Mouse (Mus musculus) intestine, embryonic 16.5 days (tissue): ENCODE data around the gene Tec. TPM values are rescaled to one million over a fixed set of nuclear protein-coding genes. Genes with fewer than 3 reads are reported as not detected.

Source experiments
- ATAC-seq: fragments of 200-750 bp; cut with Nextera tagmentation; 2 replicates; pipeline ENCODE4 v1.8.0; 2017; ENCODE audit warnings: moderate TSS enrichment, moderate library complexity
- H3K27ac ChIP-seq: fragments of 300-500 bp; sonication (generic); 2 replicates; pipeline ENCODE4 v1.5.1; 2014; ENCODE audit warnings: mild to moderate bottlenecking, low read length
- H3K27me3 ChIP-seq: fragments of 300-500 bp; sonication (generic); replicated peaks from 2 replicates; pipeline ENCODE4 v1.6.1; 2014; ENCODE audit warnings: low read length, control low read depth, mixed read lengths; ENCODE audit not compliant: control insufficient read depth, insufficient read depth
- H3K36me3 ChIP-seq: fragments of 300-500 bp; sonication (generic); 2 replicates; pipeline ENCODE4 v1.6.1; 2014; ENCODE audit warnings: low read length, control low read depth; ENCODE audit not compliant: control insufficient read depth, insufficient read depth
- H3K4me1 ChIP-seq: fragments of 300-500 bp; sonication (generic); 2 replicates; pipeline ENCODE4 v1.6.1; 2014; ENCODE audit warnings: low read length, control low read depth, mixed read lengths; ENCODE audit not compliant: control insufficient read depth, insufficient read depth
- H3K4me2 ChIP-seq: fragments of 300-500 bp; sonication (generic); 2 replicates; pipeline ENCODE4 v1.6.1; 2014; ENCODE audit warnings: low read depth, low read length, control low read depth
- H3K4me3 ChIP-seq: fragments of 300-500 bp; sonication (generic); 2 replicates; pipeline ENCODE4 v1.5.1; 2014; ENCODE audit warnings: mild to moderate bottlenecking, low read length
- H3K9ac ChIP-seq: fragments of 300-500 bp; sonication (generic); 2 replicates; pipeline ENCODE4 v1.6.1; 2014; ENCODE audit warnings: low read depth, low read length
- H3K9me3 ChIP-seq: fragments of 300-500 bp; sonication (generic); 2 replicates; pipeline ENCODE4 v1.6.1; 2016; ENCODE audit warnings: low read length, control low read depth; ENCODE audit not compliant: control insufficient read depth
- WGBS: fragments of 180-500 bp; shearing (Covaris S2); extraction: QIAGEN DNeasy Blood & Tissue Kit; methylation state at CpG from one replicate; pipeline ENCODE4 v1.1.7; 2014; 5-methylcytosine and 5-hydroxymethylcytosine counted together
- polyA plus RNA-seq: library from polyadenylated mRNA; unstranded; fragments of >200 nt; fragmentation: Nextera tagmentation; extraction: Ambion mirVana; gene quantifications from 2 replicates; pipeline ENCODE4 v1.2.1, GENCODE M21; 2015

Tec gene
- polyA plus RNA-seq, 1 experiment from 2014 or later, result 14.9 TPM

DNA sequence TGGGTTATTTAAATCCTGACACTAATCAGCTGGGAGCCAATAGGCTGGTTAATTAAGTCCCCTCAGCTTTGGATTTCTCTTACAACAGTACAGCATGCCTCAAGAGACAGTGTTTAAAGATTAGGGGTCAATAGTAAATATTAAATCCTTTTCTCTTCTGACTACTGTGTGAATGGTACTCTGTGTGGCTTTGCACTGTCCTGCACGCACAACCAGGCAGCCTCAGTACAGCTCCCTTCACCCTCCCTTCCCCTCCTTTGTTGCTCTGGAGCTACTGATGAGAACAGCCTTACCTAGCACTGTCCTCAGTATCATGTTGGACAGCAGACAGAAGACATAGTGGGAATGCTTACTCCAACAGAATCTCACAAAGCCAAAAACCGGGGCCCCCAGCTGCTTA is 58.8 kb downstream of the Tec start:
- Histone ChIP-seq H3K9ac (no peak overlapping the region), H3K27ac (no peak overlapping the region), H3K36me3 (no peaks in the 10 kb centered on the region), H3K4me3 (no peak overlapping the region), H3K4me2 (no peak overlapping the region), H3K4me1 (peaks cover 11% of the 10 kb centered on the region), H3K27me3 (no peaks in the 10 kb centered on the region), H3K9me3 (no peaks in the 10 kb centered on the region)
- WGBS, result 70% methylated on average over 2 of the region's 2 CpGs
- ATAC-seq, result no peak

DNA sequence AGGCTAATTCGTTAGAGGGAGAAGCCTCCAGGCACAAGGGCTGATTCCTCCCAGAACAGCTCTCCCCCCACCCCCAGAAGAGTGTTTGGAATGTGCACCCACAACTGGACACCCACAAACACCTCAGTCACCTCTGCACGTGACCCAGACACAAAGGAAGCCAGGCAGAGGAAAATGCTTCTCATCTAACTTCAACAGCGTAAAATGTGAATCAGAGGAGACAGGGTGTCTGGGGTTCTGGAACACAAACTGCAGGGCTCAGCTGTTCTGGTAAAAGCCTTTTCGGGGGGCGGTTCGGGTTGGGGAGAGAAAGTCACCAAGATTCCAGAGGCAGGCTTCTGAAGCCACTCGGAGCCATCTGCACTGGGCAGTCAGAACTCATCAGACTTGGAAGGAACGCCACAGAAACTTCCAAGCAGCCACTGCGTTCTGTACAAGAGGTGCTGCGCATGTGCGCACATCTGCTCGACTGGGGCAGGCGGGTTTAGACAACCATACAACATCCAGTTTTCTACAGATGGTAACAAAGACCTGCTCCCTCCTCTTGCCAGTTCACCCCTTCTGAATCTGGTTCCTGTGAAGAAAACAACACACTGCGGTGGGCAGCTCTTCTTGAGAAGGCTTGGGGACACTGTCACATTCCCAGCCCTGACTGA is 59.7 kb downstream of the Tec start:
- H3K4me3 ChIP-seq, result no peak overlapping the region
- H3K4me1 ChIP-seq, result peaks cover 11% of the 10 kb centered on the region
- no peaks in the 10 kb centered on the region for H3K9me3 ChIP-seq
- peak overlapping the region; percentile 2; the same call in 1 of the 2 replicates for H3K9ac ChIP-seq
- 43% methylated on average over 14 of the region's 14 CpGs for WGBS
- H3K27ac ChIP-seq, result no peak overlapping the region
- H3K27me3 ChIP-seq, result no peaks in the 10 kb centered on the region
- ATAC-seq, result no peak
- H3K4me2 ChIP-seq, result no peak overlapping the region
- H3K36me3 ChIP-seq, result no peaks in the 10 kb centered on the region

DNA sequence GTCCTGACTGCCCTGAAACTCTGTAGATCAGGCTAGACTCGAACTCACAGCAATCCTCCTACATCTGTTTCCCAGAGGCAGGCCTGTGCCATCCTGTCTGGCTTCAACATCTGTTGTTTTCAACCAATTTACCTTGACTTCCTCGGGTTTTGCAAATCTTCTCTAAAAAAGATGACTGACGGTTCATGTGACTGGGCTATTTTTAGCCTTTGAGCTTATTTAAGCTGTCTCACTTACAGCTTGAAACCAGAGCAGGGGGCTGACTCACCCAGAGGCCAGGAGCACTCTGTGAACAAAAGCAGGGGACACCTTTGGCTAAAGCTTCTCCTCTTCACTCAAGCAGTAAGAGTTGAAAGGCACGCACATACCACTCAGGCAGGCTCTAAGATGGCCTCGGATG is 65.4 kb downstream of the Tec start:
- no peaks in the 10 kb centered on the region for H3K36me3 ChIP-seq
- H3K4me3 ChIP-seq, result no peak overlapping the region
- no peak overlapping the region for H3K27ac ChIP-seq
- ATAC-seq, result no peak
- H3K27me3 ChIP-seq, result no peaks in the 10 kb centered on the region
- H3K9ac ChIP-seq, result no peak overlapping the region
- no peaks in the 10 kb centered on the region for H3K9me3 ChIP-seq
- no peaks in the 10 kb centered on the region for H3K4me1 ChIP-seq
- 63% methylated on average over 5 of the region's 5 CpGs for WGBS
- no peak overlapping the region for H3K4me2 ChIP-seq

DNA sequence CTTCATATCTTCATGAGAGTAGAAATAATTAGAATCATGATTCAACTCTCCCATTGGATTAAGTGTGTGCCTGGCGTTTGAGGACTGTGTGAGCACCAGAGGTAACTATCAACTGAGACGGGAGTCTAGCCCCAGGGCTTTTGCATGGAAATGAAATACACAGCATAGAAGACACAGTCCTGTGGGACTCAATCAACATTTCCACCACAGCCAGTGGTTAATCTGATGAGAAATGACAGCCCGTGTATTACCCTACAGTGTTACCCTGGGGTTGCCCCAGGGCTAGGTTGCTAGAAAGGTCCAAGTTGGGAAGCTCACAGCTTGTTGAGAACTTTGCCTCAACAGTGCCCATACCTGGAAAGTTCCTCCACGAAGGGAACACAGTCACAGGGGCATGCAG is 69.7 kb downstream of the Tec start:
- Histone ChIP-seq H3K36me3 (no peaks in the 10 kb centered on the region), H3K27ac (no peak overlapping the region), H3K4me3 (no peak overlapping the region), H3K9ac (no peak overlapping the region), H3K27me3 (no peaks in the 10 kb centered on the region), H3K4me2 (no peak overlapping the region), H3K9me3 (no peaks in the 10 kb centered on the region), H3K4me1 (peaks cover 5% of the 10 kb centered on the region; the same call in 1 of the 2 replicates)
- WGBS, result 85% methylated on average over 4 of the region's 4 CpGs
- no peak for ATAC-seq

GRCm38 (mm10) chr5:72796186-72796613 is 72.1 kb downstream of the Tec start:
- Histone ChIP-seq H3K4me2 (peak overlapping the region; percentile 42), H3K27me3 (no peaks in the 10 kb centered on the region), H3K9ac (peak overlapping the region; percentile 56), H3K9me3 (no peaks in the 10 kb centered on the region), H3K27ac (0 out of 2 replicates have a peak overlapping the region, but pooled peaks have one; percentile 40), H3K4me1 (peaks cover 10% of the 10 kb centered on the region; the same call in 1 of the 2 replicates), H3K36me3 (no peaks in the 10 kb centered on the region), H3K4me3 (peak overlapping the region; percentile 14)
- peak; percentile 25 for ATAC-seq
- 44% methylated on average over 14 of the region's 14 CpGs for WGBS

DNA sequence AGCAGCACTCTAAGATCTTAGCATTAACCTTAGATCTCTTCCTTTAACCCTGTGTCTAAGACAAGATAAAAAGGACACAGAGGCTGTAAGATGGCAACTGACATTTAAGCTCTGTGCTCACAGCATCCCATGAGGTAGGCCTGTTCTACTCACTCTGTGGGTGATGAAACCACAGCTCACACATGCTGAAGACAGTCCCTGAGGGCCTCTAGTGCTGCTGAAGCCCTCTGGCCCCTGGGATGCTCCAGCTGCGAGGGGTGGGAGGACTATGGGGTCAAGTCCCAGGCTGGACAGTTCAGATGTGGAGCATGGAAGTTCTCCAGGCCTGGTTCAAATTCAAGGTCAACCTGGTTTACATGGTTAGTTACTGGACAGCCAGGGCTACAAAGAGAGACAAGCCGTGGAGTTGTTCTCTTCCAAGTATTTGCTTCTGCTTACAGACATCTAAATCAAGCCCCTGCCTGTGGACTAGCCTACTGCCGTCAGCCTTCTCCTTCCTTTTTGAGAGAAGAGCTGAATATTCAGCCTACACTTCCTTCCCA is 74.9 kb downstream of the Tec start:
- no peak for ATAC-seq
- H3K4me1 ChIP-seq, result peaks cover 10% of the 10 kb centered on the region; the same call in 1 of the 2 replicates
- H3K9me3 ChIP-seq, result no peaks in the 10 kb centered on the region
- H3K36me3 ChIP-seq, result no peaks in the 10 kb centered on the region
- no peaks in the 10 kb centered on the region for H3K27me3 ChIP-seq
- H3K9ac ChIP-seq, result no peak overlapping the region
- H3K4me3 ChIP-seq, result no peak overlapping the region
- no peak overlapping the region for H3K27ac ChIP-seq
- 75% methylated on average over 3 of the region's 3 CpGs for WGBS
- no peak overlapping the region for H3K4me2 ChIP-seq

DNA sequence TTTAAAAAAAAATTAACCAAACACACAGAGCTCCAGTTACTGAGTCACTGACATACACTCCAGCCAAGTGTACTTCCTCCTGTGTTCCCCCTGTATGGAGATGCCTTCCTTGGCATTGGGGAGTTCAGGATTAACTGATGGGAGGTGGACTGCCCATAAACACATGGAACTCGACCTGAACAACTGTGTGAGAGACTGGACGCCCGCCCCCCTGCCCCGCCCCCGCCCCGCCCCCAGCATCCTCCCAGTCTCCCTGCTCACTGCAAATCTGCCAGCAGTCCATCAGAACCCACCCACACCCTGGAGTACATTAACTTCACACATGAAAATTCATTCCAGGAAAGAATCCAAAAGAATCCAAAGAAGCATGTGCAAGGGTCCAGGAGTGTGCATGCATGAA is 76.5 kb downstream of the Tec start:
- peaks cover 10% of the 10 kb centered on the region; the same call in 1 of the 2 replicates for H3K4me1 ChIP-seq
- no peaks in the 10 kb centered on the region for H3K36me3 ChIP-seq

DNA sequence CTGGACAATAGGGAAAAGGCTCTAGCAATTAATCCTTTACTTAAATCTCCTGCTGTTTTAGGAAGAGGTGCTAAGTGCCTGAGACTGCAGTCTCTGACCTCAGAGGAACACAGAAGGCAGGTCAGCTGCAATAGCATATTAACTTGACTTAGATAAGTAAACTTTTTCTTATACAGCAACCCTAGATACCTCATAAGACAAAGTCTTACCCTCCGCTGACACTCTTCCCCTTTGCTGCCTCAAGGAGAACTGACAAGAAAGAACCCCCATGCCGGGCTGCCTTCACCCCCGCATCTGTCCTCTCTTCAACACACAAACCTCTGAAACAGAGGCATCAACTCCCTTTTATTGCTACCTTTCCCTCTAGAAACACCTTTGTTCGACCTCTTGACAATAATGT is 76.9 kb downstream of the Tec start:
- H3K9me3 ChIP-seq, result no peaks in the 10 kb centered on the region
- H3K4me3 ChIP-seq, result no peak overlapping the region
- H3K4me2 ChIP-seq, result 0 out of 2 replicates have a peak overlapping the region, but pooled peaks have one; percentile 5
- H3K36me3 ChIP-seq, result no peaks in the 10 kb centered on the region
- peaks cover 7% of the 10 kb centered on the region; the same call in 1 of the 2 replicates for H3K4me1 ChIP-seq
- no peaks in the 10 kb centered on the region for H3K27me3 ChIP-seq
- 0 out of 2 replicates have a peak, but pooled peaks have one; percentile 29 for ATAC-seq
- no peak overlapping the region for H3K27ac ChIP-seq
- H3K9ac ChIP-seq, result no peak overlapping the region
- WGBS, result 32% methylated on average over 4 of the region's 4 CpGs

More for the DNA sequence above, 76.5 kb downstream of the Tec start:
- no peaks in the 10 kb centered on the region for H3K9me3 ChIP-seq
- no peaks in the 10 kb centered on the region for H3K27me3 ChIP-seq
- H3K4me2 ChIP-seq, result 0 out of 2 replicates have a peak overlapping the region, but pooled peaks have one; percentile 5
- peak; percentile 83 for ATAC-seq
- 7% methylated on average over 6 of the region's 6 CpGs for WGBS
- H3K9ac ChIP-seq, result no peak overlapping the region
- H3K27ac ChIP-seq, result no peak overlapping the region
- H3K4me3 ChIP-seq, result no peak overlapping the region

- no peaks in the 10 kb centered on the region for H3K36me3 ChIP-seq
- H3K4me1 ChIP-seq, result no peaks in the 10 kb centered on the region
- no peak overlapping the region for H3K27ac ChIP-seq
- no peak overlapping the region for H3K4me2 ChIP-seq
- H3K9me3 ChIP-seq, result no peaks in the 10 kb centered on the region
- WGBS, result 46% methylated on average over 4 of the region's 4 CpGs
- no peaks in the 10 kb centered on the region for H3K27me3 ChIP-seq
- ATAC-seq, result no peak
- H3K4me3 ChIP-seq, result no peak overlapping the region
- H3K9ac ChIP-seq, result no peak overlapping the region
Observed at GRCm38 (mm10) chr5:72785451-72785850, 82.8 kb downstream of the Tec start.
